8 mouse cellular contexts compared by ENCODE assay signal in the genomic region with DNA sequence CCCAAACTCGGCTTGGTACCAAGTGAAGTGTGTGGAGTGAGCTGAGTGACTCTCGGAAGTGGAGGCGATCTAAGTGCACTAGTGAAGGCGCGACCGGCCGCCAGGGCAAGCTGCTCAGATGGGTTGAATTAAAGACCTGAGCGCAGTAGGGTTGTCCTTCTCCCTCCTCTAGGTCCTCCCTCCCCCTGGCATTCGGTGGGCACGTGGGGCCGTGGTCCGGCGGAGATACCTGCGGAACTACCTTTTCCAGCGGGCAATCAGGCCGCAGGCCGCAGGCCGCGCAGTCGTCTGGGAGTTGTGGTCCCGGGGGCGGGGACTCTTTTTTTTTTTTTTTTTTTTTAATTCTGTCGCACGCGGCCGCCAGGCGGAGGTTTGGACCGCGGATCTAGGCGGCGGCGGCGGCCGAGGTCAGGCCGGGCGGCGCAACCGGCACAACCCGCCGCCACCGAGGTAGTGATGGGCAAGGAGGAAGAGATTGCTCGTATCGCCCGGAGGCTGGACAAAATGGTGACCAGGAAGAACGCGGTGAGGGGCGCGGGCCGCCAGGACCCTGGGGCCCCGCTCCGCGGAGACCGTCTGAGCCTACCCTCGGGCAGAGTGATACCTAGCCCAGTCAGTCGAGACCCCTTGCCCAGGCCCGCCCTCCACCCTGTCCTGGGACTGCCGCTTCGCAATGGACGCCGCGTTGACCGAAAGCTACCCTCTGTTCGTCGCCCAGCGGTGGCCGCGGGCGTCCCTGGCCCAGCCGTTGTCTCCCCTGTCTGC. TPM values are rescaled to one million over a fixed set of nuclear protein-coding genes. Genes with fewer than 3 reads are reported as not detected.
DNase-seq lines count a peak whose midpoint lies in the region; ATAC-seq and TF ChIP-seq lines count a peak whose summit lies in the region.

Tcea2 (plus strand) TSS at position 360 of the 765 bp plus-strand sequence.

- H3K9ac ChIP-seq in forebrain, embryonic 13.5 days: peak within 1 kb of the TSS; percentile 92
- H3K9ac ChIP-seq in neural tube, embryonic 14.5 days (replicated peaks; ENCODE audit: low read depth, low read length): peak within 1 kb of the TSS; percentile 84

- H3K27ac ChIP-seq in brown adipose tissue, adult 24 weeks (replicated peaks; ENCODE audit: low read depth, low read length): peak within 1 kb of the TSS; percentile 68
- no peak within 1 kb of the TSS; the same call in 1 of the 2 replicates for H3K27ac ChIP-seq in forebrain, embryonic 13.5 days
- H3K27ac ChIP-seq in neural tube, embryonic 14.5 days (ENCODE audit: low read depth, low read length): peak within 1 kb of the TSS; percentile 60

- H3K4me1 ChIP-seq in E14TG2a.4 (replicated peaks; ENCODE audit: low read depth, low read length): peaks cover 52% of the 10 kb centered on the region
- H3K4me1 ChIP-seq in brown adipose tissue, adult 24 weeks (ENCODE audit: control insufficient read depth, insufficient read depth, insufficient read length, low read length): peaks cover 14% of the 10 kb centered on the region
- H3K4me1 ChIP-seq in forebrain, embryonic 13.5 days: peaks cover 36% of the 10 kb centered on the region
- peaks cover 9% of the 10 kb centered on the region for H3K4me1 ChIP-seq in neural tube, embryonic 14.5 days (ENCODE audit: control insufficient read depth, insufficient read depth, low read length)

- peak within 1 kb of the TSS; percentile 84 for H3K4me3 ChIP-seq in E14TG2a.4 (replicated peaks; ENCODE audit: low read length)
- peak within 1 kb of the TSS; percentile 80 for H3K4me3 ChIP-seq in brown adipose tissue, adult 24 weeks (ENCODE audit: insufficient read depth, low read depth, low read length)
- H3K4me3 ChIP-seq in forebrain, embryonic 13.5 days: peak within 1 kb of the TSS; percentile 63
- peak within 1 kb of the TSS; percentile 61 for H3K4me3 ChIP-seq in neural tube, embryonic 14.5 days (ENCODE audit: low read depth, low read length)

- intact Hi-C loops in heart, postnatal 10 days (cut with DNase I): loop anchor here (2.0 to 10.0 kb wide), 3 partner anchors 35 to 285 kb away; no protein-coding TSS in a partner anchor

- peak; percentile 79 to 81 for DNase-seq in heart, postnatal 10 days
- DNase-seq in kidney, postnatal 4 days: peak; percentile 78 to 87
- peak; percentile 74 to 83 for DNase-seq in lung, adult 18-20 months
- peak; percentile 49 to 56 for DNase-seq in thymus, adult 18-20 months

- no peaks in the 10 kb centered on the region for H3K9me3 ChIP-seq in E14TG2a.4 (ENCODE audit: low read length)
- H3K9me3 ChIP-seq in forebrain, embryonic 13.5 days (replicated peaks): no peaks in the 10 kb centered on the region
- H3K9me3 ChIP-seq in neural tube, embryonic 14.5 days (ENCODE audit: control insufficient read depth, low read length): no peaks in the 10 kb centered on the region

- peaks cover 34% of the 10 kb centered on the region for H3K27me3 ChIP-seq in E14TG2a.4 (ENCODE audit: insufficient read depth, low read length)
- H3K27me3 ChIP-seq in forebrain, embryonic 13.5 days: 0 out of 2 replicates have a peak, but pooled peaks cover under 1% of the 10 kb centered on the region
- no peaks in the 10 kb centered on the region for H3K27me3 ChIP-seq in neural tube, embryonic 14.5 days (ENCODE audit: control insufficient read depth, insufficient read depth, low read length)

- peak; percentile 66 for ATAC-seq in forebrain, embryonic 13.5 days
- ATAC-seq in neural tube, embryonic 14.5 days (ENCODE audit: low read depth): peak; percentile 65

- TF ChIP-seq CTCF in E14TG2a.4 (conservative IDR thresholded peaks at IDR 0.05; ENCODE audit: low read length): no peak

- H3K36me3 ChIP-seq in E14TG2a.4 (ENCODE audit: insufficient read depth, low read length): peaks cover 11% of the 10 kb centered on the region; the same call in 1 of the 2 replicates
- H3K36me3 ChIP-seq in forebrain, embryonic 13.5 days (ENCODE audit: poor library complexity, severe bottlenecking): no peaks in the 10 kb centered on the region
- no peaks in the 10 kb centered on the region for H3K36me3 ChIP-seq in neural tube, embryonic 14.5 days (ENCODE audit: control insufficient read depth, insufficient read depth, low read length)

- WGBS in forebrain, embryonic 13.5 days: under 1% methylated on average over 68 of the region's 69 CpGs
- WGBS in neural tube, embryonic 14.5 days: under 1% methylated on average over 64 of the region's 69 CpGs

- peak within 1 kb of the TSS; percentile 85 for H3K4me2 ChIP-seq in forebrain, embryonic 13.5 days
- H3K4me2 ChIP-seq in neural tube, embryonic 14.5 days (ENCODE audit: low read depth, low read length): peak within 1 kb of the TSS; percentile 94

RNA-seq across cellular contexts. Expression of gene Tcea2, which starts in this region (rescaled TPM):
- 3.2 and 3.4 TPM in 2 replicates for polyA plus RNA-seq in brown adipose tissue, adult 24 weeks (2012; ENCODE audit: insufficient read depth, insufficient read length, missing spikeins)
- polyA plus RNA-seq in forebrain, embryonic 13.5 days (2015; fragmentation: Nextera tagmentation; extraction: Ambion mirVana): 31.0 and 35.9 TPM in 2 replicates
- total RNA-seq in heart, postnatal 10 days (2021): 10 to 100 TPM in 1 of 2 experiments, 1 to 10 TPM in 1; 8.6 to 10.7 TPM
- polyA plus RNA-seq in neural tube, embryonic 14.5 days (2014; fragmentation: Nextera tagmentation; extraction: Ambion mirVana): 49.6 and 54.8 TPM in 2 replicates
